Mouse (Mus musculus): Measurements from ENCODE around the gene Smim26.
"Not testable (repeated sequence)": the region's sequence is repeated elsewhere in the genome, so short reads cannot be mapped to it uniquely, and the experiment has no call there.

Gene Smim26

DNA sequence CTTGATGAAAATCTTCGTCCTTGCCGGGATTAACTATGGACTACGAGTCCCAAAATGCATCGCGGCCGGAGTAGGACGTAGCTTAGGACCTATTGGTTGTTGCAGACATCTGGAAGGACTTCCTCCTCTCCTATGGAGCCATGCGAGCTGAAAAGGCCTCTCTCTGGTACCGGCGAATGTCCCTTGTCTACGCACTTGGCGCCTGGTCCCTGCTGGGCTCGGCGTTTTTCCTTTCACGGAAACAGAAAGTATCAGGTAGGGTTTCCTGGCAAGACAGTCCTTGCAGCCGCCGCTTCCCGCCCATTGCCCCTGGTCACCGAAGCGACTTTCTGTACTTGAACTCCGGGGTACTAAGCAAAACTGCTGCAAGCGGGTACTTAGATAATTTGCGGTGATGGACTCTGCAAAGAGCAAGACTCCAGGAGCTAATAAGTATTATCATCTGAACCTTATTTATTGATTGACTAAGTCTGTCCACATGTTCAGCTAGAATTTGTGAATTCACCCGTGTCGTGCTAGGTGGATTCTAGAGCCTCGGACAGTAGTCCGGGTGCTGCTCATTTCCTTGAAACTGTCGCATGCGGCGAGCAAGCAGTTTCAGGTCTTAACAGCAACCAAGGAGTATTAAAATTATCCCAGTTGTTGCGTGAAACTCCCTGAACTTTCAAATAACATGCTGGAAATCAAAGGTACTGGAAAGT, at the start of gene Smim26:
Gene Smim26 (plus strand): TSS at position 104 of the 701 bp plus-strand sequence.
- peak; percentile 79 to 84 for DNase-seq

DNA sequence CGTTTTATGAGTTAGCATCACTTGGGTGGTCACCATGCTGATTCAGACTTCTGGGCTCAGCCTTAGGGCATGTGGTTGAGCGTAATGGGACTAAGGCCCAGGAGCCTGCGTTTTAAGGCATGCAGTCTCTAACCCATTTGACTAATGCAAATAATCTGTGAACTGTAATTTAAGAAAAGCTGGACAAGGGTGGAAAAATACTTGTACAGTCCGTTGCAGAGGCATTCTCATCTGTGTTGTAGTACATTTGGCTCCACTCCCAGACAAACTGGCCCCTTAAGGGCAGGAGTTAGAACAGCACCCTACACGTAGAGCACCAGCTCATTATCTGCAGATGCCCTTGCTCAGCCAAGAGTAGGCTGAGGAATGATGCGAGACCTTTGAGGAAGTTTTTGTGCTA, 49.2 kb upstream of the Smim26 start:
- no peak for DNase-seq

DNA sequence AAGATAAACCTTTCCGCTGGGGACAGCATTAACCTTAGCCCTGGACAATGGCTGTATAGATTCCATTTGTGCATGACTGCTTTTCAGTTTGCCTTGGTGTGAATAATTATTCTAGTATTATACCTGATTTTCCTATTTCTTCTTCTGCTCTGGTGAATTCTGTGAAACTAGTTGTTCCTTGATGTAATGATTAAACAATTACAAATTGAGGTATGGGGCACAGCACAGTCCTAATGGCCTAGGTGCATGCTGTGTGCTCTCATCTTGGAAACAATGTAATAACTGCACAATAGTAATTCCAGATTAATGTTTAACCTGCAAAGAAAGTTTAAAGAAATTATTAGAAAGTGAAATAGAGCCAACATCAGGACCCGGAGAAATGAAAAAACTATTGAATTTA, 48.8 kb upstream of the Smim26 start:
- DNase-seq: no peak

DNA sequence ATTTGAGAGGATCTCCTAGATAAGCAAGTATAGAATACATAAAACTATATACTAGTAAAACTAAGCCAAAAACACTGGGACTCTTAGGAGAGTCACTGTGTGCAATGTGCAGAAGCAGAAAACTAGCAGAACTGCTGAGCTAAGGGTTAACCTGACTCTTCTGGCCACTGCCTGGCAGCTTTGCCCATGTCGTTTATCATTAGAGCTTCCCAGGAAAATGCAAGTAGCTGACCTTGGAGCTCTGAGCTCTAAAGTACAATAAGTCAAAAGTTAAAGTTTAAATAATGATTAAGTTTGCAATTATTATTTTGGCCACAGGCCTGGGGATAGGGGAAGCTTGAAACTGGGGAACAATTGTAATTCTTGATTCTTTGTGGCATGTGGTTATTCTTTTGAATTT, 48.4 kb upstream of the Smim26 start:
- no peak for DNase-seq

DNA sequence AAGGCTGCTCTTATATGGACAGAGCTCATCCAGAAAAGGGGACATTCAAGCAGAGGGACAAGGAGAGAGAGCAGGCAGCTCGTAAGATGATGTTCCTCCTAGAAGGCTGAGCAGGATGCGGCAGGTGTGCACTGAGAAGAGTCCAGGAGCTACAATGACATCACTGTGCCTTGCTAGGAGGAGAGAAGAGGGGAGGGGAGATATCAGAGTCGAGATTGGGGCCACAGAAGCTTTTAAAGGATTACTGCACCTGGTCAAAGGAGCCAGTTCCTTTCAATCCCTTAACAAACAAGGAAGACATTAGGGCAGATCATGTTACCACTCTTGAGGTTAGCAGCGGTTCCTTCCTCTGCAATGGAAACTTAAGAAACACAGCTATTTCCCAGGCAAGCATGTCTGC, 46.3 kb upstream of the Smim26 start:
- DNase-seq: no peak

DNA sequence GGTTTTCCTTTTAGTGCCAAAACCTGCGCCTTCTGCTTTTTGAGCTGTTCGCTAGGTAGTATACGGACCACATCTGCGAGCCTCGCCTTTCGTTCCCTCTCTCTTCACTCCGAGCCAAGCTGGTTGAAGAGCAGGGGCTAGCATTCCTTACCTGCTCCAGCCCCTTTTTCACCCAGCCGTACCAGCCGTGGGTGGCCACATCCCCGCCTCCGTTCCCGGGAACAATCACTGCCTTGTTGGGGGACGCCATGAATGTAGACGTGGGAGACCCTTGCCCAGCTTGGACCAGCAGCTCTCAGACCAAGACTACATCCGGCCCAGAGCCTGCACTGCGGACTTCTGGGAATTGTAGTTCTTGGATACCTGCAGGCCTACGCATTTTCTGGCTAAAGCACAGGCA, 43.3 kb upstream of the Smim26 start, which contains the start of gene Rbbp9:
Gene Rbbp9 (minus strand): TSS at position 341 of the 400 bp plus-strand sequence.
- DNase-seq: peak; percentile 73 to 76

DNA sequence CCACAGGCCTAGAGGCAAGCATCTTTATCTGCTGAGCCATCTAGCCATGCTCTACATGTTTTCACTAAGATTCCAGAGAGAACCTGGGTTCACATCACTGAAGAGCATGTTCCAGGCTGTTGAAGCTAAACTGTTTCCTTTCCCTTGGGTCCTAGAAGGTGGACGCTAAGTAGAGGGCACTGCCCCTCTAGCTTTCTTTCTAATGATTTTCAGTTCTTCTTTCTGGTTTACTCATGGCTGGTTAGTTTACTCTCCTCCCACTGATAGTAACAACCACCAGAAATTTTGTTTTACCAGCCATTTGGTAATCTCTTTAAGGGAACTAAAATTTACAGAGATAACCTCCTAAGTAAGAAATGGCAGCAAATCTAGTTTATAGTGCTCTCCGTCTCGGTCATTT, 39.9 kb upstream of the Smim26 start:
- DNase-seq: no peak

DNA sequence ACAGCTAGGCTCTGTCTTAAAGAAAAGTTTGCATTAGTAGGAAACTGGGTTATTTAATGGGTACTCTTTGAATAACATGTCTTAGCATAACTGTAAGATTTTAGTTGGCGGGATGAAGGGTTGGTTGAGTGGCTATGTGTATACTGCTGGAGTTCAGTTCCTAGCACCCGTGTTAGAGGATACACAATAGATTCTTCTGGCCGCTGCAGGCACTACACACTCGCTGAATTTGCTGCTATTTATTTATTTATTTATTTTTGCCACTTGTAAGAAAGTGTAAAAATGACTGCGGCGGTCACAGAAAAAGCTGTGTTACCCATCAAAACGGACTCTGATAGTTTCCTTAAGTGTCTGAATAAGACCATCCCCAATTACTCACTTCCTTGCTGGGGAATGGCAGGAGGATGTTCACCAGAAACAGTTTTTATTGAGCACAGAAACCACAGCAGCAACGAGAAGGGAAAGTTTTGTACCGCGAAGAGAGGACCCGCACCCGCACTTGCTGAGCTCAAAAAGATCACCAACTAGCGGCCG, 38.5 kb upstream of the Smim26 start:
- no peak for DNase-seq

DNA sequence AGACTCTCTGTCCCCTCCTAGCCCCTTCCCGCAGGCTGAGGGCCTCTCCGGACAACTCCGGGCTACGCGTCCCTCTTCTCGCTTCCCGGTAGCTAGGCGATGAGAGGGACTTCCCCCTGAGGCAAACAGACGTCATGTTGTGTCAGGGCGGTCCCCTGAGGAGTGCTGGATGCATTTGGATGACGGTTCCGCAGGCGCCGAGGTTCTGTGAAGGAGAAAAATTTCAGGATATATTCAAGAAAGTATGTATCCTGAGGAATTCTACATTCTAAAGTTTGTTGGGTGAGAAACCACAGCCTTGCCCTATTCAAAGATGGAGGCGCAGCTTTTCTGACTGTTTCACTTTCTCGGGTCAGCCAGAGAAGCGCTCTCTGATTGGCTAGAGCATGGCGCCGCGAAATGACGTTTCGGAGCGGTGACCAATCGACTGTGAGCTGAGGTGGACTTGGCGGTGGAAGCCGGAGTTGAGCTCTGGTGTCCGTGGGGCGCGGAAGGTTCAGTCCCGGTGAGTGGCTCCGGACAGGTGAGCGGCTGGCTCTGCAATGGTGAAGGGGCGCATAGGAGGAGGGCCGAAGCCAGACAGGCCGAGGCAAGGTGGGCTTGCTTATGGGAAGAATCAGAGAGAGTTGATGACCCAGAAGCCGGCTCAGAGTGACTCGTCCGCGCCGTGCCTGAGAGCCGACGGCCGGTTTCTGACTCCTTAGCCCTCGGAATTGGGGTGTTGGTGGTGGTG, 37.9 kb upstream of the Smim26 start, which contains the start of gene Sec23b:
Gene Sec23b (plus strand): TSS at position 410 of the 733 bp plus-strand sequence.
- DNase-seq: peak; percentile 98

DNA sequence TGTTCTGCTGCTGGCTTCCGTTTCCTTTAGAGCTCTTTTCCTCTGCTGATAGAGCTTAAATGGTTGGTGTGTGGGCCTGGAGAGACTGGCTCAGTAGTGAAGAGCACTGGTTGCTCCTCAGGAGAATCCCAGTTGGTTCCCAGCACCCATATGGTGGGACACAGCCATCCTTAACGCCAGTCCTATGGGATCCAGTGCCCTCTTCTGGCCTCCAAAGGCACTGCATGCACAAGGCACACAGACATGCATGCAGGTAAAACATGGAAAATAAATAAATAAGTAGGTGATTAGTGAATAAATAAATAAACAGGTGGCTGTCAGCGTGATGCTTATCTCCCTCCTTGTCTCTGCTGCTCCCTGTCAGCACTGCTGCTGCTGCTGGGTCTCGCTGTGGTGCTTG, 5.1 kb upstream of the Smim26 start:
- no peak for DNase-seq

DNA sequence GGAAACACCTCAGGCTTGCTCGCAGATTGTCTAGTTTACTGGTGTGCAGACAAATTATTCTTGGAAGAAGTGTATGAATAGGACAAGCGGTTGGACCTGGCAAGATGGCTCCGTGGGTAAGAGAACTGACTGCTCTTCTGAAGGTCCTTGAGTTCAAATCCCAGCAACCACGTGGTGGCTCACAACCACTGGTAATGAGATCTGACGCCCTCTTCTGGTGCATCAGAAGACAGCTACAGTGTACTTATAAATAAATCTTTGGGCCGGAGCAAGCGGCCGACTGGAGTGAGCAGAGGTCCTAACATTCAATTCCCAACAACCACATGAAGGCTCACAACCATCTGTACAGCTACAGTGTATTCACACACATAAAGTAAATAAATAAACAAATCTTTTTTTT, 818 bp upstream of the Smim26 start:
- not testable (repeated sequence) for DNase-seq

DNA sequence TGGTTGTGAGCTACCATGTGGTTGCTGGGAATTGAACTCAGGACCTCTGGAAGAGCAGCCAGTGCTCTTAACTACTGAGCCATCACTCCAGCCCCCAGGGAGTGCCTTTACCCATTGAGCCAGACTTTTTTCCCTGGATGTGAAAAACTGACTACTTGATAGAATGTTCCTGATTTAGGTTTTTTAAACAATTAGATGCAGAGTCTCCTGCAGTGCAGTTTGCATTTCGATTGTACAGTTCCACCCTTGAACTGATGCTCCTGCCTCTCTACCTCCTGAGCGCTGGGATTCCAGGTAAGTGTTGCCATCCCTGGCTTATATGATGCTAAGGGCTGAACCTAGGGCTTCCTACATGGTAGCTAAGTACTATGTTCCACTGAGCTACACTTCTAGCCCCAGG, 4.2 kb downstream of the Smim26 start:
- no peak for DNase-seq

DNA sequence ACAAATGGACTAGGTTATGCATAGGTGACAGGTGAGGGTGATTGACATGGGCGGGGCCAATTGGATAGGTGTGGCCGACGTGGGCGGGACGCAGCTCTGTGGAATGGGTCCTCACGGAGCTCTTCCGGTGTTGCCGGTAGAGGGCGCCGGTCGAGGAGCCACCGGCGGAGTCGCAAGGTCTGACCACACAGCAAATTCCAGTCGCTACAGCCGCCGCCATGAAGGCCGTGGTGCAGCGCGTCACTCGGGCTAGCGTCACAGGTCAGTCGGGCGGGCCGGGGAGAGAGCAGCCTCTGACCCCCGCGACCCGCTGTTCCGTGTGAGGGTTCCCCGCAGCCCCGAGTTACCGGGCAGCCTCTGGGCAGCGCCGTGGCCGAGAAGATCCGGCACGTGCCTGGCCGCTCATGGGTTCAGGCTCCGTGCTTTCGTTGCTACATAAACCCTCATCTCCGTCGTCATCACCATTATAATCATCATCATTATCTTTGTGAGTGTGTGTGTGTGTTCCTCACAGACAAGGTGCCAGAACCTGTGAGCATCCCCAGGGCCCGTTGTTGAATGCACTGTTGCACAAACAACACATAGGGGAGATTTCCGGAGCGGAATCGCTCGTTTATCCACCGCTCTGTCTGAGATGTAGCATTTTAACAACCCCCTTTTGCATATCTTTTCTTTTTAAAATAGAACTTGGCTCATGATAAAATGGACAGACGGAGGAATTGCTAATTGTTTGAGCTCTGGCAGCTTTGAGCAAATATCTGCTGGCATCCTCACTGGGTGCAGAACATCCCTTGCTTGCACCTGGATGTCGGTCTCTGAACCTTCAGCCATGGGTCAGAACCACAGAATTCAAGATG, 6.2 kb downstream of the Smim26 start, which contains the start of gene Dtd1:
Gene Dtd1 (plus strand): TSS at position 67 of the 857 bp plus-strand sequence.
- DNase-seq: peak; percentile 94 to 97

DNA sequence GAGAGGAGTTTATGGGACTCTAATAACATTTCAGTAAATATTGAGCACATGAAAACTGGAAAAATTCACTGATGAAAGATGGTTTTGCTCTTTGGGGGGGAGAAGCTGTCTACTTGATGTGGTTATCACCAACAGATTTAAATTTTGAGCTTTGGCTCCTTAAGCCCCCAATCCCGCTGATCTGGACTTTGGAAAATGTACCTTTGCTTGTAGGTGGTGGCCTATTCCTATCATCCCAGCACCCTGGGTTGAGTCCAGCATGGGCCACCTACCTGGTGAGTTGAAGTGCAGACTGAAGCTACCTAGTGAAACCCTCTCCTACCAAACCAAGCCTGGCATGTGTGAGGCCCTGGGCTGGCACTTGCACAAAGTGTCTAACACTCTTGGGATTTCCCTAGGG, 7.7 kb downstream of the Smim26 start:
- no peak for DNase-seq

DNA sequence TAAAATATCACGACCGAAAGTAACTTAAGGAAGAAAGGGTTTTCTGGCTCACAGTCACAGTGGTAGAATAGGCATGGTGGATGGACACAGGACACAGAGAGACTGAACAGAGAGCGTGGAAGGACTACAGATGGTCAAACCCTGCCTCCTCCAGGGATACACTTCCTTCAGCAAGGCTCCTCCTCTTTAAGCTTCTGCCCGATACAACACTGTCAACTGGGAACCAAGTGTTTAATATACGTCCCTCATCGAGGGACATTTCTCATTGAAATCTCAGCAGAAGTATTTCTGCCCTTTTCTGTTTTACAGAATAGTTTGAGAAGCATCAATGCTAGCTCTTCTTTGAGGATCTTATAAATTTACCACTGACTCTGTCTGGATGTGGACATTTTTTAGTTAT, 20.1 kb downstream of the Smim26 start:
- no peak for DNase-seq

DNA sequence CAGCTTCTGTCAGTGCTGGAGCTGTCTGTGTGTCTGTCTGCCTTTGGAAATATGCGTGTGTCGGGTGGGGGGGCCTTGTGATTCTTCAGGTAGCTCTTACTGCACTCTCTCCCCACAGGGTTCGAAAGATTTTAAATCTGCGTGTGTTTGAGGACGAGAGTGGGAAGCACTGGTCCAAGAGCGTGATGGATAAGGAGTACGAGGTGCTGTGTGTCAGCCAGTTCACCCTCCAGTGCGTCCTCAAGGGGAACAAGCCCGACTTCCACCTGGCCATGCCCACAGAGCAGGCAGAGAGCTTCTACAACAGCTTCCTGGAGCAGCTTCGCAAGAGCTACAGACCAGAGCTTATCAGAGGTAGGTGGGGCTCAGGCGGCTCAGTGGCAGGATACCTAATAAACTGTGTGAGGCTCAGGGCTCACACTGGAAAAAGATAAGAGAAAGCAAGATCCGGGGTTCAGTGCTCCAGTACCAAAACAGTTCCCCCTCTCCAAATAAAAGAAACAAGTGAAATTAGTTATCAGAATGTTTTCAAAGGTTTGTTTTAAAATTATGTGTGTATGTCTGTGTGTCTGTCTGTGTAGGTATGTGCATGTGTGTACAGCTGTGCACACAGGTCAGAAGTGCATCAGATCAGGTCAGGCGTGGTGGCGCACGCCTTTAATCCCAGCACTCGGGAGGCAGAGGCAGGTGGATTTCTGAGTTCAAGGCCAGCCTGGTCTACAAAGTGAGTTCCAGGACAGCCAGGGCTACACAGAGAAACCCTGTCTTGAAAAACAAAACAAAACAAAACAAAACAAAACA, 23.4 kb downstream of the Smim26 start:
- DNase-seq: no peak

DNA sequence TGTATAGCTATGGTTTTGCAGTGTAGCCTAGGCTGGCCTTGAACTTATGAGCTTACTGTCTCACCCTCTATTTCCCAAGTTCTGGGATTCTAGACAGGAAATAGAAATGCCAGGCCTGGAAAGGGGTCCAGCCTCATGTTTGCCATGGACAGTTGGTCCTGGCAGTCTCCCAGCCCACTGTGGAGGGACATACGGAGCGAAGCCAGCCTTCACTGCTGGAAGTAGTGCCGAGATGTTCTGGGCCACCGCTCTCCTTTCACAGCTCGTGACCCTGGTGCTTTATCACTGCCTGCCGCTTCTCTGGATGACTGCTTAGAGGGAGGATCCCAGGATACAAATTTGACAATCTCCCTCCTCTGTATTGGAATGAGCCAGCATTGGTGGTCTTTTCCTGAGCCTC, 27.6 kb downstream of the Smim26 start:
- peak; percentile 52 to 72 for DNase-seq

DNA sequence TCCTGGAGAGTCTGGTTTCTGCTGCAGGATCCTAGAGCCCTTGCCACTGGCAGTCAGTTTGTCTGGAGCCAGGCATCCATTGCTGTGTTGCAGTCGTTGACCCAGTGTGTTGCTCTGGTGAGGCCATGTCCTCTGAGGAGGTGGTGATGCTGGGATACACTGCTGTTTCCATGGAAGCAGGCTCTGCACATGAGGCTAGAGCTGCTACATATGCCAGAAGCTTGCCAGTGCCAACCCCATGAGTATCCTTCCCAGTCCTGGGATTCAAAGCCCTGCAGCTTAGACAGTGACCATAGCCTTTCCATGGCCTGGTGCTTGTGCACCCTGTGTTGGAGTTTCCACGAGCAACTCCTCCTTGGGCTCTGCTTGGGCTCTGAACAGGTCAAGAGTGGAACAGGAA, 39.7 kb downstream of the Smim26 start:
- DNase-seq: no peak

DNA sequence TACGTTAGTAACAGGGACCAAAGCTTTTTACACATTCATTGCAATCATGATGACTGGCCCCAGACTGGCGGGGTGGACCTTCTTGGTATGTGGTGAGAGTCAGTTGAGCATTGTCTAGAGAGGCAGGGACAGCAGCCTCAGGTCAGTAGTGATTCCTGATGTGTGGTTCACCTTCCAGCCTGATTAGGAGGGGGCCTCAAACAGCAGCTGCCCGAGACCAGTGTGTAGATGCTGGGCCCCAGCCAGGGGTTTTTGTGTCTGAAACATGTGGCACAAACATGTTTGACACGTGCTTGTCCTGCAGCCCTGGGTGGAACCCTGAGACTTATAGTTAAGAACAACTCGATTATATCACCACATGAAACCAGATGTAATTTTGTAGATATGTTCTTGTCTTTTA, 40.4 kb downstream of the Smim26 start:
- no peak for DNase-seq

DNA sequence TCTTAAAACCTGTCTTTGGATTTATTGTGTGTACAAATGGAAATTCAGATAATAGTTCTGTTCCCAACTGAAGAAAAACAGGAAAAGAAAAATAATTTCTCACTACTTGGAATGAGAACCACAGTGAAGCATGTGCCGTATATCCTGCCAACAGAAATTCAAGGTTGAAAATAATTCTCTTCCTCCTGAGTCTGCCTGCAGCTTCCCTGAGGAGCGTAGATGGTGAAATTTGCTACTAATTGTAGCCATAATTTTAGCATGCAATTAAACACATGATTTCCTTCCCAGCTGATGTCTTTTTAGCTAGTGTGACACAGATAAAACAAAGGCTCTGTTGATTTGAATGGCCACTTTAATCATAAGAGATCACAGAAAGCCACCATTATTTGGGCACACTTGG, 40.9 kb downstream of the Smim26 start:
- DNase-seq: no peak

DNA sequence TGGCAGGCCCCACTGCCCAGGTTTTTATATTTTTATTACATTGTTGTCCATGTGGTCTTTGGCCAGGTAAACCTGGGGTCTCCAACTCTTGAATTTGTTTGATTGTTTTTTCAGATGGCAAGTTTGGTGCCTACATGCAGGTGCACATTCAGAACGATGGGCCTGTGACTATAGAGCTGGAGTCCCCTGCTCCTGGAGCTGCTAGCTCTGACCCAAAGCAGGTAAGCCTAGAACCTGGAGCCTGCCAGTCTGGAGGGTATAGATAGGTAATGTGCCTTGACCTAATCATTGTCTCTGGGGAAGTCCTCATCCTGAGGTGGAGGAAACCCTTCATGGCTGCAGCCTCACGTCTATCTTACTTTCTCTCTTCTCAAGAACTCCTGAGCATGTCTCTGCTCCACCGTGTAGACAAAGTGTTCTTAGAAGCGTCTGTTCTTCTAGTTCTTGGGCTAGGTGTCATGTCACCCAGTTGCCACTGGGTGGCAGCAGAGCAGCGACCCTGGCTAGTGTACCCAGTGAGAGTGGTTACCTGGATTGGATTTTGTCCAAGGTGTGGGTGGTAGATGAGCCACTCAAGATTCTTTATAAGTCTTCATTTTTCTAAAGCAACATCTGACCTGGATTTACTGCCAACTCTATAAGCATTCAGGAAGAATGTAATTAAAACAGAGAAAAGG, 41.9 kb downstream of the Smim26 start:
- peak; percentile 74 to 79 for DNase-seq

DNA sequence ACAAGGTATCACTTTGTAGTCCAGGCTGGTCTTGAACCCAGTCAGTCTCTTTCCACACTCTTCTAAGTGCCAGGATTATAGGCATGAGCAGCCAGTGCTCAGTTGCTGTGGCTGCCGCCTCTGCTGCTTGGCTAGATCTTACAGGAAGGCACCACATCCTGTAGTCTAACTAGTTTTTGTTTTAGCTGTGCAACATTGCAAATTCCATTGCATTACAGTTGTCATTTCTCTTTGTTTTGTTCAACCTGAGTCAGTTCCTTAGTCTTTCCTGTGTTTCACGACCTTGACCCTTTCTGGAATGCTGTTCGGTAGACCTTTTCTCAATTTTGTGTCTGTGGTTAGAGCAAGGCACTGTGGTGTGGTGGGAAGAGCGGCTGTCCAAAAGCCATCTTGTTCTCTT, 43.4 kb downstream of the Smim26 start:
- no peak for DNase-seq
